Mouse (Mus musculus) B cell, adult 2 months (primary cell): ENCODE results near the gene Snx15.
"Not testable (repeated sequence)": the region's sequence is repeated elsewhere in the genome, so short reads cannot be mapped to it uniquely, and the experiment has no call there.

Experiments used
- DNase-seq, 2 experiments: peaks; one replicate each; pipeline ENCODE4 v3.0.0; 2022

Gene Snx15

DNA sequence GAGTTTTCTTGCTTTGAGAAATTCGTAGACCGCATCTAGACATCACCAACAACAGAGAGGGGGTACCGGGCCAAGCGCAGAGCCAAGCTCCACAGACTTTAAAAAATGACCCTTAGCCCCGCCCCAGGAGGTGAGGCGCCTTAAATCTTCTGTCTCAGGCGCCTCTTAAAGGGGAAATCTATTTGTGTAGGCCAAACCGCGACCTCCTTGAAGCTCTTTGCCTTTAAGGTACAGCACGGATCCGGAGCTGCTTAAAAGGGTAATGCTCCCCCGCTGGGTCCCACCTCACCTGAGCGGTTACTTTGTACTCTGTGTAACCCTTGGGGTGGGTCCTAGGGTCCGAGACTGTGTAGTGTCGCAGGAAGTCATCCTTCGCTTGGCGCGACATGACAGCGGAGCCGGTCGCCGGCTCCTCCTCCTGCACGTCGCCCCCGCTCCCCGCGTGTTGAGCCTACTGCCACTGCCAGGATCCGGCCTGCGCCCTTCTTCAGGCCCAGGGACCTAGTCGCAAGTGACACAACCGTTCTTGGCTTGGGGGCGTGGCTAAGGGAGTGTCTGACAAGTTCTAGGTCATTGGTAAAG, at the start of gene Snx15:
Snx15 (minus strand) TSS at position 545 of the 582 bp plus-strand sequence.
- peak; percentile 97 for DNase-seq

GRCm38 (mm10) chr19:6174771-6175170, 46.7 kb upstream of the Snx15 start:
- no peak for DNase-seq

GRCm38 (mm10) chr19:6171215-6171614, 43.1 kb upstream of the Snx15 start:
- no peak for DNase-seq

- DNase-seq = no peak
Measured at GRCm38 (mm10) chr19:6166750-6167149, 38.6 kb upstream of the Snx15 start.

GRCm38 (mm10) chr19:6163872-6164547, 35.9 kb upstream of the Snx15 start:
- DNase-seq = no peak

DNA sequence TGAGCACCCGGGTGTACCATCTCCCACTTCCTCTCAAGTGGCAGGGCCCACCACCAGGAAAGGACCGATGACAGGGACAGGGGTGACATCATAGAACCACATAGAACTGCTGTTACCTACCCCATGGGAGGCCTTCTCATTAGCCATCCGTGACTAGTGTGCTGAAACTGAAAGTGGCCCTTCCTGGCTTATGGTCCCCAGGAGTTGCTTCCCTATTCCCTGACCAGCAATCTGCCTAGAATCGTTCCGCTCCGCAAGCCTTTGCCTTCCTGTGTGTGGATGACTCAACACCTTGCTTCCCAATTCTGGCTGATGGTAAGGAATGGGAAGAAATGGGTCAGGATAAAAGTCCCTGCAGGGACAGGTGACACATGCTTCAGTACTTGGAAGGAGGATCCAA, 29.1 kb upstream of the Snx15 start:
- peak; percentile 36 to 54 for DNase-seq

DNA sequence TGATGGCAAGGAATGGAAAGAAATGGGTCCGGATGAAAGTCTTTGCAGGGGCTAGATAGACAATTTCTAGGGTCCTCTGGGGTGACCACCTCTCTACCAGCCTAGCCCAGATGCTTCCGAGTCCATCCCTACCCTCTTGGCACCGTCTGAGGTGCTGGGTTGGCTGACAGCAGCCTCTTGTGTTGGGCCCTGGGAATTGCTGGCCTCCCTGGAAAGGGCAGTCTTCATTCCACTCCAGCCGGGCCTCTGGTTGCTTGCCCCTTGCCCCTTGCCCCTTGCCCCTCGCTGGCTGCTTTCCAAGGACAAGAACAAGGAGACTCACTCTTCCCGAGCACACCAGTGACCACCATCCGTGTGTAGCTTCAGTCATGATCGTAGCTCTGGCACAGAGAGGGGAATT, 28.3 kb upstream of the Snx15 start:
- no peak for DNase-seq

DNA sequence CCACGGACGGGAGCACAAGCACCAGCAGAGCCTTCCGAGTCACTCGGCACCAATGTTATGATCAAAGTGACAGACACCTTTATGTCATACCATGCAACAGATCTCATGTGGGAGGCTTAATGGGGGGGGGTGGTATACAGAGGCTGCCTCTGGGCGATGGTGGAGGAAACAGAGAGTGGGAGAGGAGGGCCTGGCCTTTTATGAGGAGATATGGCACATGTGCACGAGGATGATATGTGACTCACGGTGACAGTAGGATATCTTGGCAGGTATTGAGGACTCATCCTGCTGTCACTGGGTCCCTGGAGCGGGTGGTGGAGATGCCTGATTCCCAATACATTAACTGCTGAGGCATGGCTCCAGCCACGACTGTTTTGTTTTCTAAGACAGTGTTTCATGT, 27.1 kb upstream of the Snx15 start:
- no peak for DNase-seq

DNA sequence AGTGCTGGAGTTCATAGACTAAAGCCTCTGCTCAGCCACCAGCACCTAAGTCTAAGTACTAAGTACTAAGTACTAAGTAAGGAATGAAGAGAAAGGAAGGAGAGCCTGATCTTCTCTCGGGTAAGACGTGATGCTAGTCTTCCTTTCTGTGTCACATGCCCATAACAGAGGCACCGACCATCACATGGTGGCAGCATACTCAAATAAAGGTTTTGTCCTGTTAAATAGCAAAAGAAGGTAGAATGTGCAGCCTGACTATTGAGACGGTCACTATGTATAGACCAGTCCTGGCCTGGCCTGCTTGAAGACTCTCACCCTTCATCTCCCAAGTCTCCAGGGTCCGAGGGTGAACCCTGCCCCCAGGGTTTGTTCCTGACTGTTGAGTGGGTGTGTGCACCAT, 16.7 kb upstream of the Snx15 start:
- DNase-seq = no peak

DNA sequence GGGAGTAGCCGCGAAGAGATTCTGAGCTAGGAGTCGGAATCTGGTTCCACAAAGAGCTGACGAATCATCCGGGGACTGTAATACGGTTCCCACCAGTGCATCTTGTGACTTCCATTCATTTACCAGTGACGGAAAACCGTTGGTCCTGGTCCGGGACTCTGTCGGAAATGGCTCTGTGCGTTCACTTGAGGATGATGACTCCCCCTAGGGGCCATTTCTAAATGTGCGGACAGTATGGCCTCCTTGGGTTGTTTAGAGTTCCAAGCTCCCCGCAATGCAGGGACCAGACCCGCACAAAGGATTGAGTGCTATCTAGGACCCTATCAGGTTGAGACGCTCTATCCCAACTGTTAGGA, 13.3 kb upstream of the Snx15 start, which contains the start of gene Arl2:
Arl2 (minus strand) TSS at position 155 of the 356 bp plus-strand sequence.
- peak; percentile 80 to 86 for DNase-seq

GRCm38 (mm10) chr19:6140678-6141393, 12.7 kb upstream of the Snx15 start, which contains the start of gene Batf2:
Gene Batf2, plus strand, starts transcription at chr19:6140983.
- peak; percentile 92 to 93 for DNase-seq

GRCm38 (mm10) chr19:6140374-6140677, 12.2 kb upstream of the Snx15 start:
- no peak for DNase-seq

DNA sequence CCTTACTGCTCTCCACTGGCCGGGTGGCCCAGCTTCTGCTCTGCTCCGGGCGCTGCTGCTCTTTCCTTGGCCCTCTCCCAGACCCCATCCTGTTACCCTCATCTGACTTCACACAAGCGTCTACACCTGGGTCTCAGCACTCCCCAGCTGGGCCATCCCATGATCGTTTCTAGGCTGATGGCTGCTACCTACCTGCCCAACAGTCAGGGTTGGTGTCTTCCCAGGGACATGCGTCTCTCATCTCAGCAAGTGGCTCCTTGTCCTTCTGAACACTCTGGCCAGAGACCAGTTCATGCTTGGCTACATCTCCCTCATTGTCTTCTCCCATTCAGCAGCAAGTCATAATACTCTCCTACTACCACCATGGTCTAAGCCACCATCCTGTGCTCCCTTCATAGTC, 11.6 kb upstream of the Snx15 start:
- DNase-seq = no peak

DNA sequence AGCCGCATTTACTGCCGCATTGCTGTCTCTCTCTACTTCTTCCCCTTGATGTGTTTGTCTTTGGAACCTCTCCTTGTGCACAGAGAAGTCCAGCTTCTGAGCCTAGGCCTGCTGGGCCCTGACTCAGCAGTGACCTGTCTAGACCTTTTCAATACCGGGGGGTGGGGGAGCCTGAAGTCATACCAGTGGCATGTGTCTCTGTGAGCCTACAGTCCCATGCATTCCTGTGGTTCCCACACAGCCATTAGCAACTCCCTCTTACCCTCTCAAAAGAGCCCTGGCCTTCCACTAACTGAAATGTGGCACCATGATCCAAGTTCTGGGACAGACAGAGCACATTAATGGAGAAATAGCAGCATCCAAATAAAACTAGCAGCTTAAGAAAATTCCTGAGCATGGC, 8.3 kb upstream of the Snx15 start:
- DNase-seq = no peak

DNA sequence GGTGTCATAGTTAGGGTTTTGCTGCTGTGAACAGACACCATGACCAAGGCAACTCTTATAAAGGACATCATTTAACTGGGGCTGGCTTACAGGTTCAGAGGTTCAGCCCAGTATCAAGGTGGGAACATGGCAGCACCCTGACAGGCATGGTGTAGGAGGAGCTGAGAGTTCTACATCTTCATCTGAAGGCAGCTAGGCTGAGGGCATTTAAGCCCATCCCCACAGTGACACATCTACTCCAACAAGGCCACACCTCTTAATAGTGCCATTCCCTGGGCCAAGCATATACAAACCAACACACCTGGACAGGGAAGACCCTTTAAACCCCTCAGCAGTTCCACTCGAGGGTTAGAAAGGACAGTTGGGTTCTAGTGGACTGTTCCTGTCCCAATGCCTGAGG, 5.1 kb upstream of the Snx15 start:
- not testable (repeated sequence) for DNase-seq

- no peak for DNase-seq
Measured at GRCm38 (mm10) chr19:6132171-6132827, 4.2 kb upstream of the Snx15 start.

DNA sequence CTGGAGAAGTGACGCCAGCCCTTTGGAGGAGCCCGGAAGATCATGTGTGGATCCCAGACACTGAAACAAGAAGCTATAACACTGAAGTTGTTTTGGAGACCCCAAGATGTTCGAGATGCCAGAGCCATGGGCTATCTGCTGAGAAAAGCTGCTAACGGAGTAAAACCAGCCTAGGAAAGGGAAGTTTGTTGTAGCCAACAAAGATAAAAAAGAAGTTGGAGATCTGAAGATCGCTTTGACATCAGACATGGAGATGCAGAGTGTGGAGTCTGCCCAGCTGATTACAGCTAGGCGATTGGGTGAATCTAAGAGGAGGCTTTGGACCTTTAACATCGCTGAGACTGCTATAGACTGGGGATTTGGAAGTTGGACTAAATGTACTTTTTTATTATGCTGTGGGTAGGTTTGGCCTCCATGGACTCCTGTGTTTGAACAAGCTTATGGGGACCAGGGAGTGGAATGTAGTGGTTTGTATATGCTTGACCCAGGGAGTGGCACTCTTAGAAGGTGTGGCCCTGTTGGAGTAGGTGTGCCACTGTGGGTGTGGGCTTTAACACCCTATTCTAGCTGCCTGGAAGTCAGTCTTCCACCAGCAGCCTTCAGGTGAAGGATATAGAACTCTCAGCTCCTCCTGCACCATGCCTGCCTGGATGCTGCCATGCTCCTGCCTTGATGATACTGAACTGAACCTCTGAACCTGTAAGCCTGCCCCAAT, 2.5 kb upstream of the Snx15 start:
- not testable (repeated sequence) for DNase-seq

DNA sequence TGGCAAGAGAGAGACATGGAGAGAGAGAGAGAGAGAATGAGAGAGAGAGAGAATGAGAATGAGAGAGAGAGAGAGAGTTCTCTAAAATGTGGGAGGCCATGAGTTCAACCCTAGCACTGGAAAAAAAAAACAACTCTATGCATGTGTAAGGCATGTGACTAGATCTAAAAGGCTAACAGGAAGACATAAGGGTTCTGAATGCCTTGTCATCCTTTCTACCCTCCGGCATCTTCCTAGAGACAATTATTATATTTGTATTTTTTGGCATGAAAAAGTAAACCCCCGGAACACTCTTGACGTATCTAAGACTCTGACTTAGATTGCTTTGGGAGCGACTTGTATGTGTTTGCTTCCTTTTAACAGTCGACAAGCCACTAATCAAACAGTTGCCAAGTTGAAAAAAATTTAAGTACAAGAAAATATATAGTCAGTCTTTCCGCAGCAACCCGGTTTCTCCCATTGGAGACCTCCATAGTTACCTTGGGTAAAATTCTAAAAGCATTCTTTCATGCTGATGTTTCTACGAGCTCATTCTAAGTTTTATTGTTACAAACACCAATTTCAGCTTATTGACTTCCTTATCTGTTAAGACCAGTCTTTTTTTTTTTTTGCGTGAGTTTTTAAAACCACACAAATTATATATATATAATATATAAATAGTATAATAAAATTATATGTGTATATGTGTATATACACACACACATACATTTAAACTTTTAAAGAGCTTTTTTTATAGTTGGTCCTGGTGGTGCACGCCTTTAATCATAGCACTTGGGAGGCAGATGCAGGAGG, 1.1 kb downstream of the Snx15 start:
- no peak for DNase-seq

DNA sequence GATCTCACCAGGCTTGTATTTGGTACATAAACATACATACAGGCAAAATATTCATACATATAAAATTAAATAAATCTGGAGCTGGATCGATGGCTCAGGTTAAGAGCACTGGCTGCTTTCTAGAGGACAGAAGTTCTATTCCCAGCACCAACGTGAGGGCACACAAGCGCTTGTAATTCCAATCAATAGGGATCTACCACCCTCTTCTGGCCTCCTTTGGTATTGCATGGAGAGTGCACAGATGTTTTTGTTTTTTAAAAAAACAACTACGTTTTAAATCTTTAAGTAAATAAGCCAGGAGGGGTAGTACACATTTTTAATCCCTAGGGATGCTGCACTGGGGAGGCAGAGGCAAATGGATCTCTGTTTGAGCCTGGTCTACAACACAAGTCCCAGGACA, 1.8 kb downstream of the Snx15 start:
- DNase-seq = peak; percentile 78 to 81

DNA sequence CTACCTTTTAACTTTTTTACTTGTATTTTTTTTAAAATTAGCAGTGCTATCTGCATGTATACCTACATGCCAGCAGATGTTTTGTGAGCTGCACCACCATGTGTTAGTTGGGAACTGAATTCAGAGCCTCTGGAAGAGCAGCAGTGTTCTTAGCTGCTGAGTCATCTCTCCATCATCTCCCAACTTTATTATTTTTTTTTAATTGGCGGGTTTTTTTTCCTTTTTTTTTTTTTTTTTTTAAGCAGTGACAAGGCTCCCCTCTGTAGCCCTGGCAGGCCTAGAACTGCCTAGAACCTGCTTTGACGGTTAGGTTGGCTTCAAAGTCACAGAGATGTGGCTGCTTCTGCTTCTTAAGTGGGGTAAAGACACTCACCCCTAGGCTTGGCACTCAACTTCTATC, 3.2 kb downstream of the Snx15 start:
- DNase-seq = no peak

DNA sequence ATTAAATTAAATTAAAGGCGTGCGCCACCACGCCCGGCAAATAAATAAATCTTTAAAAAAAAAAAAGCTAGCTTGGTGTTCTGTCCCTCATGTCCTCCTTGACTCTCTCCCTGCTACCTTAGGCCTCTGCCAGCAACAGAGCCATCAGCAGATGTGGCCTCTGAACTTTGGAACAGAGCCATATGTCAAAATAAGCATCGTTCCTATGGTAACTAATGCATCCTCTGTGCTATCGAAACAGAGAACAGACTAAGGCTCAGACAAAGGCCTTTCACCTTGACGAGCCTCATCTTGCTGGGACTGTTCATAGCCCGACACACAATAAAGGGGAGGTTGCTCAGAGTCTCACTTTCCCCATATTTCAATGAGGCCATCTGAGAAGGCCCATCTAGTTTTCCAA, 4.8 kb downstream of the Snx15 start:
- no peak for DNase-seq

- DNase-seq = no peak
Measured at GRCm38 (mm10) chr19:6121761-6122160, 6.3 kb downstream of the Snx15 start.
